Mouse (Mus musculus) right cerebral cortex, postnatal 4 days (tissue): ENCODE results near the gene Il18.

Source experiments
- DNase-seq: peaks from one replicate; pipeline ENCODE4 v3.0.0-alpha.2; 2022

Gene Il18

DNA sequence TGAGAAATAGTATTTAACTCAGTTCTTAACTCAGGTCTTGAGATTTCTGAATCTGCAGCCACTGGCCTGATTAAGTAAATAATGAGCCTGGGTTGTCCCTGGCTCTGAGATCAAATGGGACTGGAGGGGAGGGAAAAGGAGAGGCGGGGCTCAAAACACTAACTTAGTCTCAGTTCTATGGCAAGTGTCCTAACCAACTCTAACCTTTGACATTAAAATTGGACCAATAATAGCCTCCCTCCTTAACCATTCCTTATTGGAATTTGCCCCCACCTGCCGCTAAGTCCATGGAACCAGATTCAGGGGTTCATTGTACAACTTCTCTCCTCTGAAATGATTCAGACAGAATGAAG lies 443 bp downstream of the Il18 start, which contains the start of gene Bco2:
Gene Bco2, minus strand, starts transcription at position 88 of the 353 bp plus-strand sequence.
- DNase-seq = no peak

DNA sequence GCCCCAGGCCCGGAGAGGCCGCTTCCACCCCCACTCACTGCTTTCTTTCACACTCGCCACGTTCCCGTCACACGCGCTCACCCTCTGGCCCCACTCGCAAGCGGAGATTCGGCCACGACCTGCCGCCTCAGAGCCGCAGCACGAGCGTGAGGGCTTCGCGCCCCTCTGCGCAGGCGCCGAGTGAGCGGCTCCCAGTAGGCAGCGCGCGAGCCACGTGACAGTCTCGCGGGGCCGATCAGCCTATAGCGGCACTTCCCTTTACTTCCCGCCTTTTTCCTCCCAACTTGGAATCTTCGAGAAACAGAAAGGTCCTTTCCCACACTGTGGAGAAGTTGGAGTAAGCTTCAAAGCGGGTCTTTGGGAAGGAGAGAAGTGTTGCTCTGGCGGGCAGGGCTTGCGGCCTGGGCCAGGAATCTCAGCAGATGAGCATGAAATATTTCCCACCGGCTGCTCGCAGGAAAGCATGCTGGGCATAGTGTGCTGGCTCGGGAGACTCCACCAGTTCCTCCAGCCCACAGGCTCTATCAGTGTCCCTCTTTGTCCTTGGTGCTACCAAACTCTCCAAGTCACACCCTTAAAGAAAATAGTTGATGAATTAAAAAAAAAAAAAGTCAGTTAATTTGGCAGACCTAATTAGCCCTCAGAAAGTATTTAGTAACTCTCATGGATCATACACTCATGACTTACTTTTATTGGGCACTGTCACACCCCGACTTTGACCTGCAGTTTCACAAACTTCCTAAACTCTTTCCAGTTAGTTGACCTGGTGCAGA lies 6.7 kb downstream of the Il18 start, which contains the start of gene Tex12:
Gene Tex12, minus strand, starts transcription at position 181 of the 773 bp plus-strand sequence.
- DNase-seq = no peak

DNA sequence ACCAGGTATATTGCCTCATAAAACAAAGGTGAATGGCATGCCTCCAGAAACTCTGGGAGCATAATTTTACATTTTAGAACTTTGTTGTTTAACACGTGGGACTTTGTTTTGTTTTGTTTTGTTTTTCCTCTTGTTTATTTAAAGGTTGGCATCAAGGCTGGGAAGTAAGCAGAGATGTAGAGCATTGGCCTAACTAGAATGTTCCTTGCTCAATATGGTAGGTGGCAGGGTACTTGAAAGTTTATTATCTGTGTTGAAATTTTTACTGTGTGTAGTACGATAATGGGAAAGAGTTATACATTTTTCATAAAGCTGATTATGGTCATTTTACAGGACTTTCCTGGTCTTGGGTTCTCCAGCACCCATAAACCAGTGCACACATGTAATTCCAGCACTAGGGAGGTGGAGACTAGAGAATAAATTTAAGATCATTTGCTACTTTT lies 7.3 kb downstream of the Il18 start:
- DNase-seq = no peak

DNA sequence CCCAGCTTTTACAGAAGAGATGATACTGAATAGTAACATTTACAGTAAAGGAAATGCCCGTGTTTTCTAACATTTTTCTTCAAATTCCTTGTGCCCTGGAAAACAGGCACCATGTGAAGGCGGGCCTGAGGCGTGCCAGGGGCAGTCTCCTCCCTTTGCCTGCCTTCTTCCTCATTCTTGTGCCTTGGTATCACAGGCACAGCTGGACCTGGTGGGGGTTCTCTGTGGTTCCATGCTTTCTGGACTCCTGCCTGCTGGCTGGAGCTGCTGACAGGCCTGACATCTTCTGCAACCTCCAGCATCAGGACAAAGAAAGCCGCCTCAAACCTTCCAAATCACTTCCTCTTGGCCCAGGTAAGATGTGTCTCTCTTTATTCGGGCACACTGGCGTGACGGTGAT lies 10.5 kb downstream of the Il18 start:
- no peak for DNase-seq

DNA sequence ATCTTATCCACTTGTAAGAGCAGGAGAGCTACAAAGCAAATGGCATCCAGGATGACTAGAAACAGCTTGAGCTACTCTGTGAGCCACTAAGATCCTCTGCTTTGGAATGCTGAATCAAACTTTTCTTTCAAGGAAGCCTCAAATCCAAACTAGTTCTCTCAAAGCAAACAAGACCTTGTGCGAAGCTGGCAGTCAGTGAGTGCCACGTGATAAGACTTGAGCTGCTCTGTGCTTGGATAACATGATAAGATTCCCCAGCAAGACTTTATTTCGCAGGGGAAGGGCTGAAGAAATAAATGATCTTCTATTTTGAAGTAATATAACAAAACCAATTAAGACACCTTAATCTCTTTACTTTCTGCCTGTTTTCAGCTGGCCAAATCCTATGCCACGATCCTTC lies 11.3 kb downstream of the Il18 start:
- DNase-seq = no peak

DNA sequence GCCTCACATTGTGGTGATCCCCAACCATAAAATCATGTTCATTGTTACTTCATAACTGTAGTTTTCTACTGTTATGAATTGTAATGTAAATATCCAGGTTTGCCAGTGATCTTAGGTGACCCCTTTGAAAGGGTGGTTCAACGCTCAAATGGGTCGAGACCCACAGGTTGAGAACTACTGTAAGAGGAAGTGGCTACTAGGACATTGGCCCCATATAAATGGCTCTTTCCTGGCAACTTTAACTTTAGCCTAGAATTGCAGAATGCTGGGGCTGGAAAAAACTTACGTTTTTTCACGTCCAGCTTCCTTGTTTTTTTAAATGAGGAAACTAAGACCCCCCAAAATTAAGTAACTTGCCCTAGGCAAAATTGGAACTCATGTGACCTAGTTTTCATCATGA lies 12.7 kb downstream of the Il18 start:
- DNase-seq = no peak

DNA sequence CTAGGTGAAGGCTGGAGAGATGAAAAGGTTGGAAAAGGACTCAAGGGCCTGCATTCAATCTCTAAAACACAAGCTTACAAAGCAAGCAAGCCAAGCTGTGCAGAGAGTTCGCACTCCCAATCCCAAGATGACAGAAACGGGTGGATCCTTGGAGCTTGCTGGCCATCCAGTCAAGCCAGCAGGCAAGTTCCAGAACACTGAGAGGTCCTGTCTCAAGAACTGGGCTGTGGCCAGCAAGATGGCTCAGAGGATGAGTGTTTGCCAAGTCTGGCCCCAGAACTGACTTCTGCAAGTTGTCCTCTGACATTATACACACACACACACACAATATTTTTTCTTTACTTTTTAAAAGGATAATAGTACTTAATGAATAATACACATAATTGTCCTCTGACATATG lies 13.3 kb downstream of the Il18 start:
- no peak for DNase-seq

DNA sequence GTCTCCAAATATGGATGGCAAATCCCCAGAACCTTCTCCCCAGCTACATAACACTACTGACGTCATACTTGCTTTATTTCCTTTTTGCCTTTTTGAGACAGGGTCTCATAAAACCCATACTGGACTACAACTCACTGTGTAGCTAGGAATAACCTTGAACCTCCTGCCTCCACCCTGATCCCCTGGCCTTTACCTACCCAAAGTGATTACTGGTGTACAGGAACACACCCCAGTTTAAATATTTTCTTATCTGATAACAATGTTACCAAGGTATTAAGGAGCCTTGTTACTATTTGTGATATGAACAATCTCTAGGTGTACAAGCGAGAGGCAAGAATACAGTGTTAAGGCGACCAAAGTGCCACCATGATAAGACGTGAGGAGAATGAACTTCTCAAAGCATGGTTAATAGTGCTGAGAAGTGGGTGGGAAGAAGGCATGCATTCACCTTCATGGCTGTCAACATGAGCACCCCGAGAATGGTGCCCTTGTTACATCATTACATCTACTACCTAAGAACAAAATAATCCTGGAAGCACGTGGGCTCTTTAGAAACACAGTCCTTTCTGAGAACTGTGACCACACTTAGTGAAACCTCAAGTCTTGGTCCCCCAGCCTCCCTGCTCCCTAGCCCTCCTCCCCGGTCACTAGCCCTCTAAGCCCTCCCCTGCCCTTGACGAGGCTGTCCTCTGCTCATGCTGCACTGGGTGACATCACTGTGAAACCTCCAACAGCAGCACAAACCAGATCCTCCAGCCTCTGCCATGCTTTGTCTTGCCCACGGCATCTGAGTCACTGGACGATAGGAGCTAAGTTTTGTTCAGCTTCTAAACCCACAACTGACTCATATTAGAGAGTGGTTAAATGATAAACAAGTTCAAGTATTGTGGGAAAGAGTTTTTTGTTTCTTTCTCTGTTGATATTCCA lies 15.2 kb downstream of the Il18 start:
- no peak for DNase-seq

DNA sequence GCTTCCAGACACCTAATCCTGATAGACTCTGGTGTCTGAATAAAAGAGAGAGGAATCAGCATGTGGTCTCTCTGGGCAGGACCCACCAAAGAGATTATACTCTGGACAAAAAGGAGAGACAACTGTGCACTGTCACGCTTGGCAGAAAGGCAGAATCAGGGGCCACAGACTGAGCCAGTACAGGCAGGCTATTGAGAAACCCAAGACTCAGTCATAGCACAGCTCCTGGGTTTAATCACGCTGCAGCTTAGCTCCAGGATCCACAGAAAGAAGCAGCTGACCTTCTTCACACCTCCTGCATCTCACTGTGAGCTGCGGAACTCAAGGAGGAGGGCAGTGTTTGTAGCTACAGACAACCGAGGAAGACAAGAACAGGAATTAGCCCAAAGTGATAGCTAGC lies 25.7 kb downstream of the Il18 start:
- DNase-seq = no peak

DNA sequence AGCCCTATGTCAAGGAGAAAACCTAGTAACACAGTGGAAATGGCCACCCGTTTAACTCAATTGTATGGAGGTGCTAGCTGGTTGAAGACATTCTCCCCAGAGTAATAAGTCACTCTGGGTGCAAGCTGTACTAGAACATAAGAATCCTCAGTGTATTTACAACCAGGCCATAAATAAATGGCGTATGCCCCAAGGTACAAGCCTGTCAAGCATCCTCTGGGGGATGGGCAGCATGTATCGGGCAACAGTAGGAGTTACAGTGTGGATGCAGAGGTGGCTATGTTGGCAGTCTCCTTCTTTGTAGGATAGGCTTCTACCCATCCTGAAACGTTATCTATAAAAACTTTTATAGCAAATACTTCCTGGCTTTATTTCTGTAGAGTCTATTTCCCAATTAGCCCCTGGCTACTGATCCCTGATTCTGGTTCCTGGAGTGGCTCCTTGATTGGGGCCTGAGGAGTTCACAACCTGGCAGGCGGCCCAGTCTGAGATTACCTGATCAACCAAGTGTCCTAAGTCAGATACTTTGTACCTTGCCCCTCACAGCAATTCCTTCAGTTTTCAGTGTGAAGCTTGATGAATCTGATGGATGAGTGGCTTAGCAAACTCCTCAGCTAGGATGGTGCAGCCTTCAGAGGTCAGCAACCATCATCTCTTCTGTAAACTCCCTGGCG lies 30.7 kb downstream of the Il18 start:
- DNase-seq = no peak

DNA sequence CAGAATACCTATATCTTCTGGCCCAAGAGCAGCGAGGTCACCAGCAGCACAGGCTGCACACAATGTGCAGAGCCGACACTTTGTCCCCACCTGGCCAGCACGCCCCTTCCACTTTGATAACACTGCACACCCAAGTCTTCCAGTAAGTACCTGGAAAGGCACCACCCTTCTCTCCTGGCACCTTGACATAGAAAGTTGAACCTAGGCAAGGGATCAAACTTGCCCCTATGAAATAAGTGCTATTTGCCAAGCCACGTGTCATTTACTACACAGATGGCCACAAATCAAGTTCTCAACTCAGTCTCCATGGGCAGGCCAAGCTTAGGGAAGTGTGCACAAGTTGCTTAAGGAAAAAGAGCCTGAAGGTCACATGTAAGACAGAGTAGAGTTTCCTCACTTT lies 32.3 kb downstream of the Il18 start:
- DNase-seq = no peak

DNA sequence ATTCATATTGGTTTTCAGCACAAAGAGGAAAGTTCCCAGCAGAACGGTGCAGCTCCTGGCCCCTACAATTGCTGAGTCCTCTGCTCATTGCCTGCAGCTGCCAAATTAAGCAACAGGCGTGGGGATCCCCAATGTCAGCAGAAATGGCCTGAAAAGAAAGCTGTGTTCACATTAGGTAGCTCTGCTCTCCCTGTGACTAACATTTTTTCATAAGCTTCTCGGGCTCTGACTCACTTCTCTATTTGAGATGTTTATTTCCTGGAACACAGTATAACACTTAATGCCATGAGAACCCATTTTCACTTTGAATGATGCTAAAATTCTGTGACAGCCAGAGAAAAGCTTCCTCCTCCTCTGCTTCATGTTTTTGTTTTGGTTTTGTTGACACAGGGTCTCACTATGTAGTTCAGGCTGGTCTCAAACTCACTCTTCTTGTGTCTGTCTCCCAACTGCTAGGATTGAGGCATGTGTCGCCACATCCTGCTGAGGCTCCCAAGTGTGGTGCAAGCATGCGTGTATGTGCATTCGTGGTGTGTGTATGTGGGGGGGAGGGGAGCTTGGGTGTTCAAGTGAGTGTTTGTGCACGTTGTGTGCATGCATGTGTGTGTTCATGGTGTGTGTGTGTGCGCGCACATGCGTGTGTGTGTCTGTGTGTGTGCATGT lies 36.4 kb downstream of the Il18 start:
- no peak for DNase-seq

DNA sequence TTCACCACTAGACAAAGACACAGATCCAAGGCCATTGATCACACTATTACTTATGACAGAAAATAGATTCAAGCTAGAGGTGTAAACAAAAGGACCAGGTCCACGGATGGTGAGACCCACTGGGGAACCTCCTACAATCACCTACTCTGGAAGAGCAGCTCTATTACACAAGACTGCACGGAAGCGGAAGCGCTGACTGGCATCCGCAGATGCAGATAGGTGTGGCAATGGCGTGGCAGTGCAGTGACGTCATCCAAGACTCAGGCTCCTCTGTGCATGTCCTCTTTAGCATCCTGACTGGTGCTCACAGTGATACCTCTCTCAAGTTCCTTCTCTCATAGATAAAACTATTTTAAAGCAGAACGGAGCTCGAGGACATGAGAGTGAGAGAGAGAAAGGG lies 38.3 kb downstream of the Il18 start:
- DNase-seq = no peak

DNA sequence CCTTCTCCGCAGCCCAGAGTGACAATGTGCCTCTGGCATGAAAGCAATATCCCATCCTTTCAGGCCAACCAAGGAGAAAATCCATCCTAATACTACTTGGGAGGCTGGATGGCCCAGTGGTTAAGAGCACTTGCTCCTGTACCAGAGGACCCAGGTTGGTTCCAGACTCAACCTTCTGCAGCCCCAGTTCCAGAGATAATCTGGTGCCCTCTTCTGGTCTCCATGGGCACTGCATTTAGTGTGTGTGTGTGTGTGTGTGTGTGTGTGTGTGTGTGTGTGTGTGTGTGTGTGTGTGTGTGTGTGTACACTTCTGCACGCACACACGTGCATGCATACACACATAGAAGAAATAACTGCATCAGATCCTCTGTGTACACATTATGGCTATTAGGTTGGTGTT lies 38.9 kb downstream of the Il18 start:
- peak; percentile 23 for DNase-seq

DNA sequence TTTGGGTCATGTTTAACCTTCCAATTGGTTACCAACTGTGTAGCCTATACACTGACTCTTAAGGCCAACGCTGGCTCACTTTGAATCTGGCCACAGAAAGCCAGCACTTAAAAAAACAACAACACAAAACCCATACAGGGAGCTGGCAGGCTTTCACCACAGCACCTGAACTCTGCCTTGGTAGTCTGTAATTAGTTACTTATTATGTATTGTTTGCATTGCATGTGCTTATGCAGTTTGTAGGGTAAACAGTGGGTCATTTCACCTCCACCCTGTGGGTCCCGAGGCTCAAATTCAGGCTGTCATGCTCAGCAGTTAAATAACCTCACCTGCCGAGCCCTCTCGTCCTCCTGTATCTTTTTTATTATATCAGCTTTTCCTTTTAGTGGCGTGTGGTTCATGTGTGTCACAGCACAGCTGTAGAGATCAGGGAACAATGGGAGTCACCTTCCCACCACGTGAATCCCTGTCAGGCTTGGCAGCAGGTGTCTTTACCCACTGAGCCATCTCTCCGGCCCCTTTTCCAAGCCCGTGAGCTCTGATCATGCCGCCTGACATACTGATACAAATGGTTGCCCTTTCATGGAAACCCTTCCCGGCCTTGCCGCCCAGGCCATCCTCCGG lies 40.3 kb downstream of the Il18 start:
- DNase-seq = no peak

DNA sequence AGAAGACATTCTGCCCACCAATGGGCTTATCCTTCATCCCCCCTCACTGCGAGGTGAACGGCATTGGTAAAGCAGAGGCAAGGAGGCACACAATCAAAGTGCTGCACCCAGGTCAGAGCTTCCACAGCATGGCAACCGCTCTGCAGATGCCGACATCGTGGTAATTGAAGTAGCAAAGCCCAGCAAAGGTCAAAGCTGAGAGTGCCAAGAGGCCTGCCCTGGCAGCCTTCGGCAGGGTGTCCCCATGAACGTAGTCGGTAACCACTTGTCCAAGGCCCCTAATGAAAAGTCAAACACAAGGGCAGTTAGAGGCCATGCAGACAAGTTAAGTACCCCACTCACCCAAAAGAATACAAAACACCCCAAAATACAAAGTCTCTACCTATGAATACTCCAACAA lies 42.3 kb downstream of the Il18 start:
- DNase-seq = no peak

DNA sequence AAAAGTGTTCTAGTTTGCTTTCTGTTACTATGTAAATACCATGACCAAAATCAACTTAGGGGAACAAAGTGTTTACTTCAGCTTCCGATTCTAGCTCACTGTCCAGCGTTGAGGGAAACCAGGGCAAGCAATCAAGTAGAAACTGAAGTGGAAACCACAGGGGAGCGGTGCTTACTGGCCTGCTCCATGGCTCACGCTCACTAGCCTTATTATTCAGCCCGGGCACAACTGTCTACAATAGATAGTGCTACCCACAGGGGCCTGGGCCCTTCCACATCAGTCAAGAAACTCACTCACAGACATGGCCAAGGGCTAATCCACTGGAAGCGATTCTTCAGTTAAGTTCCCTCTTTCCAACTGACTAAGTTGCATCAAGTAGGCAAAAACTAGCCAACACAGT lies 46.9 kb downstream of the Il18 start:
- no peak for DNase-seq

DNA sequence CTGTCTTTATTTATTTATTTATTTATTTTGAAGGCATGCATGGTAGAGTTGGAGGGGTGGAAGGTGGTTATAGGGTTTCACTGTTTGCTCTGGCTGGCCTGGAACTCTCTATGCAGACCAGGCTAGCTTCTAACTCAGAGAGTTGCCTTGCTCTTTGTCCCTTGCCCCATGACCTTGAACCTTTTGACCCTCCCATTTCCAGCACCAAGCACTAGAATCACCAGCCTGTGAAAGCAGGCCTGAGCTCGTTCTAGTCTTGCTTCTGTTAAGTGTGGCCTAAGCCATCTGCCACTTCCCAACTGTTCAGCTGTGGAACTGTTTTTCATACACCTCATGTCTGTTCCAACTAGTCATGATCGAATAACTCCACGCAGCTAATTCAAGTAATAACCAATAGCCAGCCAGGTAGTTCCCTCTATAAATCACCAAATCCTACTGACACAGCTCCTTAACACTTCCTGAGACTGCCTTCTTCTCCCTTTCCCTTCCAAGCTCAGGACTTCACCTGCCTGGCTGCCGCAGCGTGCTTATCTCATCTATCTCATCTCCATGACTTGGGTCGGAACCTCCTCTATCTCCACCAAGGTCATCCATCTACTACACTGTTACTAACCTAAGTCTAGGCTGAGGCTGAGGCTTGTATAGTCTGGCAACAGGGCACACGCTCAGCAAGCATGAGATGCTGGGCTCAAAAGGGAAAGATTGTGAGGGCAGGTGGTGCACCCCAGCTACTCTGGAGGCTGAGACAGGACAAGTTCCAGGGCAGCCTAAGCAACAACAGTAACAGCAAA lies 47.6 kb downstream of the Il18 start:
- no peak for DNase-seq

DNA sequence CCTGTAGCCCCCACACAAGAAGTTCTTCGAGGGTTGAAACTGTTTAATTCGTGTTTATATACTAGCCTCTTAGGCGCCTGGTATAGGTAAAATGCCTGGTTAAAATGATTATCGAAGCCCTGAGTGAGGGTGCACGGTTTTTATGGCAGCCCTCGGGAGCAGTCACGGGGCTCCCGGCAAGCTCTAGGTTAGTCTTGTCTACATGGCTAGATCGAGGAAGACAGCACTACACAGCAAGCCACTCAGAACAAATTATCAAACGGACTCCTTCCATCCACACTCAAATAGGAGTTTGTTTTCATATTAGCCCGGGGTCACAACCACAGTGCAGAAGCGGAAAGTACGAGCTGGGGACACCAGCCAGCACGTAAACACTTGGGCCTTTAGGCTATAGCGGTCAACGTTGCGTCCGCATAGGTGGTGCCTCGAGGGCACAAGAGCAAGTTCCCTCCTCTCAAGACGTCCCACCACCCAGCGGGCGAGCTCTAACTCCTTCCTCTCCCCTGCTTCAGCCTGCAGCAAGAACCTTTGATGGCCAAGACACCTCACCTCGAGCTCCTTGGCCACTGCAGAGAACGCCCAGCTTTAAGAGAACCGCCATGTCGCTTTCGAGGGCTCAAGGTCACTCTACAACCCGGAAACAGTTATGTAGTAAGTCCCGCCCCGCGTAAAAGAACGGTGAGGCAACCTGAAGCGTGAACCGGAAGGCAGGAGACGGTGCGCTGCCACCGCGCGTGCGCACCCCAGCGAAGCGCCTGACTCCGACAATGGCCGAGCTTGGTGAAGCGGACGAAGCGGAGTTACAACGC lies 48.8 kb downstream of the Il18 start, which contains the start of the genes Sdhd and Timm8b:
Gene Sdhd, minus strand, starts transcription at position 624 of the 809 bp plus-strand sequence.
Gene Timm8b, plus strand, starts transcription at position 722 of the 809 bp plus-strand sequence.
- DNase-seq = peak; percentile 87

DNA sequence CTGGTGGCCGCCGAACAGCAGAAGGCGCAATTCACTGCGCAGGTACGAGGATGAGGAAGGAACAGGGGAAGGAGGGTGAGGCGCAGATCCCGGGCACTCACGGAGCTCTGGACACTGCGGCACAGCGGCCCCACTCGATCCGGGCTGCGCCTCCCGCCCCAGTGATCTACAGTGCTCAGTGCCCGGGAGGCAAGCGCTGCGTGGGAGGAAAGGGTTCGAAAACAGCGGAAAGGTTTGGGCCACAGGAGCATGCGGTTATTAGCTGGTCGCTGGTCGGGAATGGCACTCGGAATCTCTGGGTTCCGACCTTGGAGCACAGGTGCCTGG lies 49.3 kb downstream of the Il18 start:
- DNase-seq = no peak

DNA sequence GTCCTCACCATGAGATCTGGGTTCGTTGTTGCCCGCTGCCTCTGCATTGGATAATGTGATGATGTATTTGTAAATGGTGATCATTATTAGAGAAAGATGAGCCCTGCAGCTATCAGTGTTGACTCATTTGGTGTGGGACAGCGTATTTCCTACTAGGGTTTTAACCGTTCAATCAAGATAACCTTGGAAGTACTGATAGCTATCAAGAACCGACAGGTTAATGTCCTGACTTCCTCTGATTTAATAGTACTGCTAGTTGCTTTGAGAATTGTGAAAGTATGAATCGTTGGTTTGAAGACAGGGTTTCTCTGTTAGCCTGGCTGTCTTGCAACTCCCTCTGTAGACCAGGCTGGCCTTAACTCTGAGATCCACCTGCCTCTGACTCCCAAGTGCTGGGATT lies 49.7 kb downstream of the Il18 start:
- no peak for DNase-seq
